Mouse (Mus musculus): ENCODE measurements around the gene Plcb4. TPM values are rescaled to one million over a fixed set of nuclear protein-coding genes. Genes with fewer than 3 reads are reported as not detected.

Gene Plcb4
- total RNA-seq, 1 experiment: 24.0 TPM

GRCm38 (mm10) chr2:135686692-135687091, 27.9 kb downstream of the Plcb4 start:
- Histone ChIP-seq H3K27ac (ENCODE audit: insufficient read depth, low read depth, low read length, poor library complexity, severe bottlenecking) (no peak overlapping the region), H3K36me3 (ENCODE audit: control insufficient read depth, insufficient read depth, low read length, poor library complexity, severe bottlenecking) (no peaks in the 10 kb centered on the region), H3K9me3 (ENCODE audit: control insufficient read depth, insufficient read depth, low read depth, low read length) (no peaks in the 10 kb centered on the region), H3K4me1 (ENCODE audit: control insufficient read depth in 2 of 2, insufficient read depth in 2 of 2, low read length in 2 of 2, poor library complexity in 1 of 2) (peaks cover 0 to 4% of the 10 kb centered on the region in 2 experiments; a peak in 1 of 4 replicates), H3K9ac (ENCODE audit: insufficient read depth, low read depth, low read length, poor library complexity, severe bottlenecking) (no peak overlapping the region), H3K4me3 (ENCODE audit: insufficient read depth in 1 of 2, low read depth in 1 of 2, low read length in 2 of 2, poor library complexity in 1 of 2, severe bottlenecking in 1 of 2) (no peak overlapping the region)
- in situ Hi-C loops (cut with MboI; ENCODE audit: low sequenced_read_pairs in 2 of 2, unreplicated experiment in 2 of 2): no loop called here
- TF ChIP-seq CHD2 (IDR thresholded peaks at IDR 0.05; ENCODE audit: low read depth, low read length) (no peak), HCFC1 (IDR thresholded peaks at IDR 0.05; ENCODE audit: borderline replicate concordance, insufficient read depth, low read length) (no peak)
- DNase-seq (ENCODE audit: low read depth, low spot score): no peak

DNA sequence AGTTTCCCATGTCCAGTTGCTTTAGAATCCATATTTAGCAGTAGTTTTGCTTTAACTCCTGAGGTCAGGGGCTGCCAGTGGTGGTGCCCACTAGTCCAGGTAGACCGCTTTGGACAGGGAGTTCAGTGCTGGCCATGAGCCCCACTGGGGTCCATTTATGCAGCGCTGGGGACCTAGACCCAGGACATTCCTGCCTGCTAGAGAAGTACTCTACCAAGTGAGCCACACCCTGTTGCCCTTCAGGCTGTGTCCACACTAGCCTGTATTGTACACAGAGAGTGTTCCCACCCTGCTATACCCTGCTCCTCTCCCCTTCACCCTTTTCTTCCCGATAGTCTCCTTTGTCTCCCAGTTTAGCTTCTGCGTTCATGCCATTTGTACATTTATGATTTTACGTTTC, 28.8 kb downstream of the Plcb4 start:
- Histone ChIP-seq H3K36me3 (ENCODE audit: control insufficient read depth, insufficient read depth, low read length, poor library complexity, severe bottlenecking) (no peaks in the 10 kb centered on the region), H3K27ac (ENCODE audit: insufficient read depth, low read depth, low read length, poor library complexity, severe bottlenecking) (no peak overlapping the region), H3K9me3 (ENCODE audit: control insufficient read depth, insufficient read depth, low read depth, low read length) (no peaks in the 10 kb centered on the region), H3K4me3 (ENCODE audit: insufficient read depth in 1 of 2, low read depth in 1 of 2, low read length in 2 of 2, poor library complexity in 1 of 2, severe bottlenecking in 1 of 2) (no peak overlapping the region), H3K4me1 (ENCODE audit: control insufficient read depth in 2 of 2, insufficient read depth in 2 of 2, low read length in 2 of 2, poor library complexity in 1 of 2) (peaks cover 0 to 6% of the 10 kb centered on the region in 2 experiments; a peak in 2 of 4 replicates), H3K9ac (ENCODE audit: insufficient read depth, low read depth, low read length, poor library complexity, severe bottlenecking) (no peak overlapping the region)
- DNase-seq (ENCODE audit: low read depth, low spot score): no peak
- in situ Hi-C loops (cut with MboI; ENCODE audit: low sequenced_read_pairs in 2 of 2, unreplicated experiment in 2 of 2): no loop called here
- TF ChIP-seq HCFC1 (IDR thresholded peaks at IDR 0.05; ENCODE audit: borderline replicate concordance, insufficient read depth, low read length) (no peak), ZNF384 (IDR thresholded peaks at IDR 0.05; ENCODE audit: low read depth, low read length) (no peak), CHD2 (IDR thresholded peaks at IDR 0.05; ENCODE audit: low read depth, low read length) (no peak), MAFK (IDR thresholded peaks at IDR 0.05; ENCODE audit: insufficient read depth, low read depth, low read length) (no peak), ZC3H11A (IDR thresholded peaks at IDR 0.05; ENCODE audit: borderline replicate concordance, low read depth, low read length) (no peak)

DNA sequence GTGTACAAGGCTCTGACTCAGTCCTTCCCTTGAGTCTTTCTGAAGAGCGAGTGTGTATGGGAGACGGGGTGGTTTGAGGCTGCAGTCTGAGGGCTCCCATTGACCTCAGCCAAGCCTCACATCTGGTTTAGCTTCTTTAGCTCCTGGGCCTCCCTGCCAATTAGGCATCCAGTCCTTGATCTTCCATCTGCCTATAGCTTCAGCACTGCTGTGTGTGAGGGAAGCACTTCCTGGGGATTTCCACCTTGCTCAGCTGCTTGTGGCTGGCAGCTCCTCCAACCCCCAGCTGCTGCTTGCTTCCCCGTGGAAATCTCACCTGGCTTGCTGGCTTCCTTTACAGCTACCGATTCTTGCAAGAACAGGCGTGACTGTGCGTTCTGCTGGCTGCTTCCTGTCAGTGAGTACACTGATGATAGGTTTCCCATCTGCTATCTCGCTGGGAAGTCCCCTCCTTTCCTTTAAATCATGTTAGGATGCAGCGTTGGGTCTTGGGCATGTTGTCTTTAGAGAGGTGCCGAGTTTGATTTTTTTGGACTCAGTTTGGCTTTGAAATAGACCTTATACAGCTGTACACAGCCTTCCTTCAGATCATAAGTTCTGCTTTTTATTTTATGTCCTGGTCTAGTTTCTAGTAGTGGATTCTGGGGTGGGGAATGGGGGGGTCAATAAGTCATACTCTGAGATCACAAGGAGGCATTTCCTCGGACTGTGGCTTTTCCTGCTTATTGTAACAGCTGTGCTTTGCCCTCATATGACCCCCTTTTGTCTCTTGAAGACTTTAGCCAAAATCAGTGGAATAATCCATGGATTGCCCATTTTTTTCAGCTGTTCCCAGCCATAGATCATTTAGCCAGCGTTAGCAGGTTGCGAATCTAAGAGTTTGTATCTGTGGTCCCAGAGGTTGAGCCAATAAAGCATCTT, 34.0 kb downstream of the Plcb4 start:
- H3K27ac ChIP-seq (ENCODE audit: insufficient read depth, low read depth, low read length, poor library complexity, severe bottlenecking): no peak overlapping the region
- in situ Hi-C loops (cut with MboI; ENCODE audit: low sequenced_read_pairs in 2 of 2, unreplicated experiment in 2 of 2): no loop called here
- DNase-seq (ENCODE audit: low read depth, low spot score): no peak

DNA sequence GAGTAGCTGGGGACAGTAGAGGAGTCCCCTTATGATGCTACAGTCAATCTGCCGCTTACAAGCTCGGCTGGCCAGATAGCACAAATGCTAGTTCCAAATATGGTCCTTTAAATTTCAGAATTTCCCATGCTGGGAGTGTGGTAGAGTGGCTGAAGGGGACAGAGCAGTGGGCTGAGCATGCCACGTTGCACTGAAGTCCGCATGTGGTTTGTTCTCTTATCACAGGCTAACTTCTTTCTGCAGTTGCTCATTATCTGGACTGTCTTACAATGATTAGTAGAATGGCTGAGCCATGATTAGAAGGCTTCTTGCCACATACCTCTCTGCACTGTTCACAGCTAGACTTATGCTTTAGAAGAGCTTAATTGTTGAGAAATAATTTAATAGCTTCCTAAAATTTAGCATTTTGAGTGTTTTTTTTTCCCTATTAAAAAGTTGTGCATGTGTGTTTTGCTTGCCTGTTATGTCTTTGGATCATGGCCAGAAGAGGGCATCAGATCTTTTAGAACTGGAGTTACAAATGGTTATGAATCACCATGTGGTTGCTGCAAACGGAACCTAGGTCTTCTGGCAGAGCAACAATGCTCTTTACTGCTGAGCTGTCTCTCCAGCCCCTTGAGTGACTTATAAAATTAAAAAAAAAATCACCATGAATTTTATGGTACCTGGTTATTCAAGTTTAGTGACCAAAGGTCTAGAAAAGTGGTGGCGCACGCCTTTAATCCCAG, 42.0 kb downstream of the Plcb4 start:
- in situ Hi-C loops (cut with MboI; ENCODE audit: low sequenced_read_pairs in 2 of 2, unreplicated experiment in 2 of 2): no loop called here
- no peak for DNase-seq (ENCODE audit: low read depth, low spot score)
- TF ChIP-seq ZNF384 (IDR thresholded peaks at IDR 0.05; ENCODE audit: low read depth, low read length): no peak
- TF ChIP-seq MAFK (IDR thresholded peaks at IDR 0.05; ENCODE audit: insufficient read depth, low read depth, low read length): no peak
- no peak for TF ChIP-seq CHD2 (IDR thresholded peaks at IDR 0.05; ENCODE audit: low read depth, low read length)
- no peak for TF ChIP-seq ZC3H11A (IDR thresholded peaks at IDR 0.05; ENCODE audit: borderline replicate concordance, low read depth, low read length)
- TF ChIP-seq HCFC1 (IDR thresholded peaks at IDR 0.05; ENCODE audit: borderline replicate concordance, insufficient read depth, low read length): no peak
- Histone ChIP-seq H3K4me1 (ENCODE audit: control insufficient read depth in 2 of 2, insufficient read depth in 2 of 2, low read length in 2 of 2, poor library complexity in 1 of 2) (peaks cover 0 to 4% of the 10 kb centered on the region in 2 experiments; a peak in 1 of 4 replicates), H3K4me3 (ENCODE audit: insufficient read depth in 1 of 2, low read depth in 1 of 2, low read length in 2 of 2, poor library complexity in 1 of 2, severe bottlenecking in 1 of 2) (no peak overlapping the region), H3K36me3 (ENCODE audit: control insufficient read depth, insufficient read depth, low read length, poor library complexity, severe bottlenecking) (no peaks in the 10 kb centered on the region), H3K27ac (ENCODE audit: insufficient read depth, low read depth, low read length, poor library complexity, severe bottlenecking) (no peak overlapping the region), H3K9ac (ENCODE audit: insufficient read depth, low read depth, low read length, poor library complexity, severe bottlenecking) (no peak overlapping the region), H3K9me3 (ENCODE audit: control insufficient read depth, insufficient read depth, low read depth, low read length) (no peaks in the 10 kb centered on the region)

More for the DNA sequence above, 34.0 kb downstream of the Plcb4 start:
- H3K9me3 ChIP-seq (ENCODE audit: control insufficient read depth, insufficient read depth, low read depth, low read length): no peaks in the 10 kb centered on the region
- no peak overlapping the region for H3K9ac ChIP-seq (ENCODE audit: insufficient read depth, low read depth, low read length, poor library complexity, severe bottlenecking)
- peaks cover 0 to 4% of the 10 kb centered on the region in 2 experiments; a peak in 1 of 4 replicates for H3K4me1 ChIP-seq (ENCODE audit: control insufficient read depth in 2 of 2, insufficient read depth in 2 of 2, low read length in 2 of 2, poor library complexity in 1 of 2)
- H3K4me3 ChIP-seq (ENCODE audit: insufficient read depth in 1 of 2, low read depth in 1 of 2, low read length in 2 of 2, poor library complexity in 1 of 2, severe bottlenecking in 1 of 2): no peak overlapping the region
- no peaks in the 10 kb centered on the region for H3K36me3 ChIP-seq (ENCODE audit: control insufficient read depth, insufficient read depth, low read length, poor library complexity, severe bottlenecking)
- TF ChIP-seq HCFC1 (IDR thresholded peaks at IDR 0.05; ENCODE audit: borderline replicate concordance, insufficient read depth, low read length): no peak
- no peak for TF ChIP-seq CHD2 (IDR thresholded peaks at IDR 0.05; ENCODE audit: low read depth, low read length)
- no peak for TF ChIP-seq MAFK (IDR thresholded peaks at IDR 0.05; ENCODE audit: insufficient read depth, low read depth, low read length)
- TF ChIP-seq ZC3H11A (IDR thresholded peaks at IDR 0.05; ENCODE audit: borderline replicate concordance, low read depth, low read length): no peak
